8 mouse cellular contexts compared by ENCODE assay signal in the genomic region with DNA sequence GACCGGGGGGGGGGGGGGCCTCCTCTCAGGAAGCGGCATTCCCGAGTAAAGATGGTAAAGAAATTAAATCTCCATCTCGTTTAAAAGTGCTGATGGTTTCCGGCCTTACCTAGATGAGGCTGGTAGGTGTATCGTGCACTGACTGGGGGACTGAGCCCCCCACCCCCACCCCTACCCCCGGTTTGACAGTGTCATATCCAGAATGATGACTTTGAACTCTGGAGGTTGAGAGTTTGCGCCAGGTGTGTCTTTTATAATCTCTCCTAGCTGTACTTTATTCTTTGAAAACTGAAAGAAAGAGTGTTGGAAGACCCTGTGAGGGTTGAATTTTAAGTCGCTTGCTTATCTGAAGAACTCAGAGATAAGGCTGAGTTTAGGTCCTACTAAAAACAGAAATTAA. TPM values are rescaled to one million over a fixed set of nuclear protein-coding genes. Genes with fewer than 3 reads are reported as not detected.
DNase-seq lines count a peak whose midpoint lies in the region; ATAC-seq and TF ChIP-seq lines count a peak whose summit lies in the region.

No protein-coding gene starts in this region.

- no peak overlapping the region for H3K27ac ChIP-seq in embryonic facial prominence, embryonic 11.5 days (replicated peaks; ENCODE audit: low read depth, low read length)
- peak overlapping the region; percentile 8; the same call in 1 of the 2 replicates for H3K27ac ChIP-seq in intestine, embryonic 14.5 days (ENCODE audit: low read depth)
- peak overlapping the region; percentile 42 for H3K27ac ChIP-seq in neural tube, embryonic 13.5 days (replicated peaks)

- ATAC-seq in embryonic facial prominence, embryonic 11.5 days (replicated peaks; ENCODE audit: insufficient number of reproducible peaks, low FRiP score, low TSS enrichment, low read depth), result peak; percentile 7; the same call in 1 of the 2 replicates
- ATAC-seq in intestine, embryonic 14.5 days (replicated peaks; ENCODE audit: low FRiP score, low TSS enrichment, low read depth), result peak; percentile 54; the same call in 1 of the 2 replicates
- peak; percentile 49; the same call in 1 of the 2 replicates for ATAC-seq in neural tube, embryonic 13.5 days (ENCODE audit: low read depth)

- H3K4me2 ChIP-seq in embryonic facial prominence, embryonic 11.5 days (ENCODE audit: low read depth, low read length), result peak overlapping the region; percentile 26
- H3K4me2 ChIP-seq in intestine, embryonic 14.5 days (ENCODE audit: low read length), result peak overlapping the region; percentile 64
- H3K4me2 ChIP-seq in neural tube, embryonic 13.5 days, result peak overlapping the region; percentile 66

- H3K4me1 ChIP-seq in lung, adult 2 months (ENCODE audit: control insufficient read depth, insufficient read depth, low read length), result peaks cover 8% of the 10 kb centered on the region
- peaks cover 2% of the 10 kb centered on the region; the same call in 1 of the 2 replicates for H3K4me1 ChIP-seq in embryonic facial prominence, embryonic 11.5 days (ENCODE audit: control insufficient read depth, insufficient read depth, low read length)
- no peaks in the 10 kb centered on the region; the same call in 1 of the 2 replicates for H3K4me1 ChIP-seq in intestine, embryonic 14.5 days (replicated peaks; ENCODE audit: control insufficient read depth, insufficient read depth, low read length)
- peaks cover 13% of the 10 kb centered on the region for H3K4me1 ChIP-seq in neural tube, embryonic 13.5 days (replicated peaks)

- no peak for TF ChIP-seq CTCF in lung, adult 2 months (IDR thresholded peaks at IDR 0.05; ENCODE audit: insufficient read depth, low read length)

- TF ChIP-seq POLR2A in lung, adult 2 months (IDR thresholded peaks at IDR 0.05; ENCODE audit: borderline replicate concordance, extremely low read depth, low read depth, low read length), result no peak

- H3K36me3 ChIP-seq in embryonic facial prominence, embryonic 11.5 days (replicated peaks; ENCODE audit: control insufficient read depth, insufficient read depth, low read depth, low read length), result no peaks in the 10 kb centered on the region
- peaks cover 19% of the 10 kb centered on the region for H3K36me3 ChIP-seq in intestine, embryonic 14.5 days (ENCODE audit: control insufficient read depth, insufficient read depth, low read length)
- peaks cover 15% of the 10 kb centered on the region for H3K36me3 ChIP-seq in neural tube, embryonic 13.5 days

- H3K4me3 ChIP-seq in lung, adult 2 months (replicated peaks; ENCODE audit: extremely low read depth, low read depth, low read length), result peak overlapping the region; percentile 75
- H3K4me3 ChIP-seq in embryonic facial prominence, embryonic 11.5 days (ENCODE audit: low read depth, low read length), result peak overlapping the region; percentile 53
- H3K4me3 ChIP-seq in intestine, embryonic 14.5 days (ENCODE audit: low read depth, low read length), result peak overlapping the region; percentile 71
- peak overlapping the region; percentile 62 for H3K4me3 ChIP-seq in neural tube, embryonic 13.5 days

- H3K9me3 ChIP-seq in embryonic facial prominence, embryonic 11.5 days (replicated peaks; ENCODE audit: control insufficient read depth, low read length), result no peaks in the 10 kb centered on the region
- H3K9me3 ChIP-seq in intestine, embryonic 14.5 days (ENCODE audit: control insufficient read depth, low read length), result no peaks in the 10 kb centered on the region
- H3K9me3 ChIP-seq in neural tube, embryonic 13.5 days, result no peaks in the 10 kb centered on the region

- H3K9ac ChIP-seq in embryonic facial prominence, embryonic 11.5 days (replicated peaks; ENCODE audit: low read length), result peak overlapping the region; percentile 80
- H3K9ac ChIP-seq in intestine, embryonic 14.5 days (ENCODE audit: low read length), result peak overlapping the region; percentile 66
- H3K9ac ChIP-seq in neural tube, embryonic 13.5 days, result peak overlapping the region; percentile 80

- no peaks in the 10 kb centered on the region for H3K27me3 ChIP-seq in embryonic facial prominence, embryonic 11.5 days (ENCODE audit: control insufficient read depth, insufficient read depth, low read length)
- no peaks in the 10 kb centered on the region for H3K27me3 ChIP-seq in intestine, embryonic 14.5 days (replicated peaks; ENCODE audit: control insufficient read depth, insufficient read depth, low read length)
- H3K27me3 ChIP-seq in neural tube, embryonic 13.5 days, result no peaks in the 10 kb centered on the region

- DNase-seq in lung, adult 2 months, result no peak
- no peak for DNase-seq in lung, postnatal 4 days
- DNase-seq in embryonic facial prominence, embryonic 11.5 days (ENCODE audit: low spot score), result no peak
- DNase-seq in intestine, embryonic 14.5 days (ENCODE audit: low spot score), result no peak
- no peak for DNase-seq in adrenal gland, postnatal 4 days (ENCODE audit: low spot score in 2 of 2)
- DNase-seq in adipocyte (ENCODE audit: low spot score), result no peak
- no peak for DNase-seq in thymus, postnatal 25 days

- 6% methylated on average over 9 of the region's 9 CpGs for WGBS in lung, adult 2 months
- 15% methylated on average over 8 of the region's 9 CpGs for WGBS in embryonic facial prominence, embryonic 11.5 days
- WGBS in intestine, embryonic 14.5 days, result 7% methylated on average over 9 of the region's 9 CpGs
- 12% methylated on average over 9 of the region's 9 CpGs for WGBS in neural tube, embryonic 13.5 days

RNA-seq across cellular contexts. Expression of gene Blvra, which starts 0.4 kb away (rescaled TPM):
- 5.6 and 13.3 TPM in 2 replicates for polyA plus RNA-seq in lung, adult 2 months (2012; rRNA removed)
- 34.6 and 35.6 TPM in 2 replicates for polyA plus RNA-seq in embryonic facial prominence, embryonic 11.5 days (2014; fragmentation: Nextera tagmentation; extraction: Ambion mirVana)
- polyA plus RNA-seq in intestine, embryonic 14.5 days (2014; fragmentation: Nextera tagmentation; extraction: Ambion mirVana), result 55.2 and 56.6 TPM in 2 replicates
- polyA plus RNA-seq in neural tube, embryonic 13.5 days (2015; fragmentation: Nextera tagmentation; extraction: Ambion mirVana), result 32.2 and 33.7 TPM in 2 replicates
- total RNA-seq in adrenal gland, postnatal 4 days (2021), result 10 to 100 TPM; 41.1 to 44.2 TPM
